10 mouse cellular contexts compared by ENCODE assay signal in genomic region chr1:39504261-39504660, GRCm38 (mm10). TPM values are rescaled to one million over a fixed set of nuclear protein-coding genes. Genes with fewer than 3 reads are reported as not detected.
DNase-seq lines count a peak whose midpoint lies in the region; ATAC-seq and TF ChIP-seq lines count a peak whose summit lies in the region.
"Had no signal": no experiment of that assay in that cellular context is flagged by ENCODE, and none has a peak within 500 bp of the region (broad histone marks: within the 10 kb centered on the region; RNA-seq: fewer than 3 reads in every experiment).

No protein-coding gene starts in this region.

- TF ChIP-seq CTCF in midbrain, postnatal 0 days (IDR thresholded peaks at IDR 0.05): peak; percentile 58
- peak; percentile 51; the same call in 1 of the 2 replicates for TF ChIP-seq CTCF in brain, embryonic 14.5 days (IDR thresholded peaks at IDR 0.05; ENCODE audit: borderline replicate concordance, extremely low read depth, insufficient read depth, insufficient read length)

- 0 out of 2 replicates have a peak, but pooled peaks have one; percentile 64 for ATAC-seq in frontal cortex, adult (ENCODE audit: low TSS enrichment)
- no peak for ATAC-seq in midbrain, postnatal 0 days (ENCODE audit: low FRiP score)
- ATAC-seq in midbrain, embryonic 16.5 days: no peak
- ATAC-seq in hindbrain, embryonic 14.5 days (ENCODE audit: low FRiP score): no peak

- no peak overlapping the region for H3K4me2 ChIP-seq in midbrain, postnatal 0 days (ENCODE audit: low read depth, low read length, poor library complexity, severe bottlenecking)
- H3K4me2 ChIP-seq in midbrain, embryonic 16.5 days (ENCODE audit: low read length): no peak overlapping the region
- H3K4me2 ChIP-seq in hindbrain, embryonic 14.5 days (replicated peaks): no peak overlapping the region
- H3K4me2 ChIP-seq: lung, embryonic 15.5 days; stomach, embryonic 15.5 days had no signal

- 3% methylated on average over 1 of the region's 1 CpGs for WGBS in midbrain, postnatal 0 days
- 9% methylated on average over 1 of the region's 1 CpGs for WGBS in midbrain, embryonic 16.5 days
- 8% methylated on average over 1 of the region's 1 CpGs for WGBS in hindbrain, embryonic 14.5 days
- WGBS in forebrain, embryonic 10.5 days: 14% methylated on average over 1 of the region's 1 CpGs

- TF ChIP-seq POLR2A in brain, embryonic 14.5 days (IDR thresholded peaks at IDR 0.05; ENCODE audit: borderline replicate concordance, extremely low read depth, insufficient read depth, insufficient read length, poor library complexity, severe bottlenecking): no peak

- no peak for DNase-seq in frontal cortex, postnatal 14 days (ENCODE audit: low spot score in 2 of 2)
- DNase-seq in midbrain, postnatal 0 days (ENCODE audit: low spot score): peak; percentile 19
- DNase-seq in brain, embryonic 14.5 days (ENCODE audit: low read depth): peak; percentile 51
- DNase-seq in lung, postnatal 25 days (ENCODE audit: low spot score): peak; percentile 58
- DNase-seq in hindbrain, embryonic 14.5 days (ENCODE audit: low spot score): no peak
- no peak for DNase-seq in forebrain, embryonic 10.5 days (ENCODE audit: extremely low spot score, low spot score)

- no peaks in the 10 kb centered on the region for H3K36me3 ChIP-seq in midbrain, postnatal 0 days (ENCODE audit: insufficient read depth, low read length)
- H3K36me3 ChIP-seq in midbrain, embryonic 16.5 days (ENCODE audit: control insufficient read depth, insufficient read depth, low read length): no peaks in the 10 kb centered on the region
- H3K36me3 ChIP-seq in hindbrain, embryonic 14.5 days (replicated peaks; ENCODE audit: control insufficient read depth, insufficient read depth): no peaks in the 10 kb centered on the region
- no peaks in the 10 kb centered on the region for H3K36me3 ChIP-seq in forebrain, embryonic 10.5 days (replicated peaks)
- H3K36me3 ChIP-seq: lung, embryonic 15.5 days; stomach, embryonic 15.5 days had no signal

- no peaks in the 10 kb centered on the region for H3K27me3 ChIP-seq in midbrain, postnatal 0 days (ENCODE audit: insufficient read depth, low read length)
- H3K27me3 ChIP-seq in midbrain, embryonic 16.5 days (ENCODE audit: control insufficient read depth, insufficient read depth, low read depth, low read length): no peaks in the 10 kb centered on the region
- no peaks in the 10 kb centered on the region for H3K27me3 ChIP-seq in hindbrain, embryonic 14.5 days (ENCODE audit: control insufficient read depth, insufficient read depth, low read length)
- H3K27me3 ChIP-seq in forebrain, embryonic 10.5 days (ENCODE audit: poor library complexity, severe bottlenecking): no peaks in the 10 kb centered on the region
- H3K27me3 ChIP-seq: lung, embryonic 15.5 days; stomach, embryonic 15.5 days had no signal

- H3K9me3 ChIP-seq in midbrain, postnatal 0 days (ENCODE audit: low read length): no peaks in the 10 kb centered on the region
- no peaks in the 10 kb centered on the region for H3K9me3 ChIP-seq in midbrain, embryonic 16.5 days (replicated peaks; ENCODE audit: control insufficient read depth, low read length, poor library complexity, severe bottlenecking)
- H3K9me3 ChIP-seq in hindbrain, embryonic 14.5 days (ENCODE audit: control insufficient read depth, low read length): no peaks in the 10 kb centered on the region
- no peaks in the 10 kb centered on the region for H3K9me3 ChIP-seq in forebrain, embryonic 10.5 days
- H3K9me3 ChIP-seq: lung, embryonic 15.5 days; stomach, embryonic 15.5 days had no signal

- H3K27ac ChIP-seq in midbrain, postnatal 0 days (ENCODE audit: low read depth, low read length): no peak overlapping the region
- no peak overlapping the region for H3K27ac ChIP-seq in midbrain, embryonic 16.5 days (ENCODE audit: low read length)
- H3K27ac ChIP-seq in hindbrain, embryonic 14.5 days: no peak overlapping the region
- H3K27ac ChIP-seq in forebrain, embryonic 10.5 days: no peak overlapping the region
- H3K27ac ChIP-seq: lung, embryonic 15.5 days; stomach, embryonic 15.5 days had no signal

- H3K9ac ChIP-seq in midbrain, postnatal 0 days (replicated peaks; ENCODE audit: low read length, poor library complexity, severe bottlenecking): no peak overlapping the region
- no peak overlapping the region for H3K9ac ChIP-seq in midbrain, embryonic 16.5 days (ENCODE audit: low read depth, low read length)
- no peak overlapping the region for H3K9ac ChIP-seq in hindbrain, embryonic 14.5 days
- H3K9ac ChIP-seq: lung, embryonic 15.5 days; stomach, embryonic 15.5 days had no signal

- no peaks in the 10 kb centered on the region for H3K4me1 ChIP-seq in midbrain, postnatal 0 days (ENCODE audit: insufficient read depth, low read length)
- no peaks in the 10 kb centered on the region for H3K4me1 ChIP-seq in midbrain, embryonic 16.5 days (ENCODE audit: control insufficient read depth, insufficient read depth, low read length)
- H3K4me1 ChIP-seq in hindbrain, embryonic 14.5 days (replicated peaks; ENCODE audit: control insufficient read depth, insufficient read depth, low read length): no peaks in the 10 kb centered on the region
- H3K4me1 ChIP-seq in forebrain, embryonic 10.5 days: peaks cover 8% of the 10 kb centered on the region
- H3K4me1 ChIP-seq: lung, embryonic 15.5 days; stomach, embryonic 15.5 days had no signal

- no peak overlapping the region for H3K4me3 ChIP-seq in midbrain, postnatal 0 days (ENCODE audit: low read depth, low read length)
- no peak overlapping the region for H3K4me3 ChIP-seq in midbrain, embryonic 16.5 days (ENCODE audit: low read depth, low read length)
- no peak overlapping the region for H3K4me3 ChIP-seq in hindbrain, embryonic 14.5 days (replicated peaks; ENCODE audit: low read length)
- no peak overlapping the region for H3K4me3 ChIP-seq in forebrain, embryonic 10.5 days
- H3K4me3 ChIP-seq: lung, embryonic 15.5 days; stomach, embryonic 15.5 days had no signal

RNA-seq across cellular contexts. Expression of gene Tbc1d8, which starts 25.7 kb away (rescaled TPM):
- 18.3 and 20.2 TPM in 2 replicates for total RNA-seq in midbrain, postnatal 0 days (2014; rRNA removed)
- 8.5 TPM in 2 replicates for polyA plus RNA-seq in midbrain, postnatal 0 days (2015; fragmentation: Nextera tagmentation; extraction: Ambion mirVana)
- polyA plus RNA-seq in midbrain, embryonic 16.5 days (2015; fragmentation: Nextera tagmentation; extraction: Ambion mirVana): 11.7 and 12.6 TPM in 2 replicates
- 12.6 and 12.8 TPM in 2 replicates for polyA plus RNA-seq in brain, embryonic 14.5 days (2012; rRNA removed)
- 10.0 and 11.6 TPM in 2 replicates for polyA plus RNA-seq in hindbrain, embryonic 14.5 days (2014; fragmentation: Nextera tagmentation; extraction: Ambion mirVana)
- 4.5 and 6.7 TPM in 2 replicates for polyA plus RNA-seq in forebrain, embryonic 10.5 days (2016; fragmentation: Nextera tagmentation; extraction: Ambion mirVana)

RNA-seq across cellular contexts. Expression of gene Cnot11, which starts 30.5 kb away (rescaled TPM):
- total RNA-seq in midbrain, postnatal 0 days (2014; rRNA removed): 28.8 and 32.3 TPM in 2 replicates
- 9.4 and 9.6 TPM in 2 replicates for polyA plus RNA-seq in midbrain, postnatal 0 days (2015; fragmentation: Nextera tagmentation; extraction: Ambion mirVana)
- 10.5 and 10.6 TPM in 2 replicates for polyA plus RNA-seq in midbrain, embryonic 16.5 days (2015; fragmentation: Nextera tagmentation; extraction: Ambion mirVana)
- 23.5 and 27.7 TPM in 2 replicates for polyA plus RNA-seq in brain, embryonic 14.5 days (2012; rRNA removed)
- 17.7 and 18.4 TPM in 2 replicates for polyA plus RNA-seq in hindbrain, embryonic 14.5 days (2014; fragmentation: Nextera tagmentation; extraction: Ambion mirVana)
- 21.5 and 22.0 TPM in 2 replicates for polyA plus RNA-seq in forebrain, embryonic 10.5 days (2016; fragmentation: Nextera tagmentation; extraction: Ambion mirVana)

Comparison
In these comparisons a context has a peak if more than half of its experiments do, and no peak if none do; other contexts are left out.
1. DNase-seq: peak in midbrain, postnatal 0 days (single experiment), brain, embryonic 14.5 days (single experiment) and lung, postnatal 25 days (single experiment); none in frontal cortex, postnatal 14 days (0 of 2), hindbrain, embryonic 14.5 days (single experiment) and forebrain, embryonic 10.5 days (single experiment).